Mouse (Mus musculus) embryonic facial prominence, embryonic 12.5 days (tissue): ENCODE results near the gene Tnfrsf25. TPM values are rescaled to one million over a fixed set of nuclear protein-coding genes. Genes with fewer than 3 reads are reported as not detected.

Experiments
- ATAC-seq: fragments of 200-750 bp; cut with Nextera tagmentation; 2 replicates; pipeline ENCODE4 v1.8.0; 2017; ENCODE audit not compliant: insufficient number of reproducible peaks, insufficient read depth, low FRiP score, low TSS enrichment
- H3K27ac ChIP-seq: fragments of 300-500 bp; sonication (generic); 2 replicates; pipeline ENCODE4 v1.5.1; 2016; ENCODE audit warnings: mild to moderate bottlenecking
- H3K27me3 ChIP-seq: fragments of 300-500 bp; sonication (generic); 2 replicates; pipeline ENCODE4 v1.6.1; 2016; ENCODE audit warnings: mild to moderate bottlenecking, moderate library complexity
- H3K36me3 ChIP-seq: fragments of 300-500 bp; sonication (generic); 2 replicates; pipeline ENCODE4 v1.6.1; 2016; ENCODE audit warnings: mild to moderate bottlenecking
- H3K4me1 ChIP-seq: fragments of 300-500 bp; sonication (generic); 2 replicates; pipeline ENCODE4 v1.6.1; 2016
- H3K4me2 ChIP-seq: fragments of 300-500 bp; sonication (generic); replicated peaks from 2 replicates; pipeline ENCODE4 v1.6.1; 2016; ENCODE audit warnings: mild to moderate bottlenecking, moderate library complexity
- H3K4me3 ChIP-seq: fragments of 300-500 bp; sonication (generic); 2 replicates; pipeline ENCODE4 v1.5.1; 2016; ENCODE audit warnings: mild to moderate bottlenecking
- H3K9ac ChIP-seq: fragments of 300-500 bp; sonication (generic); 2 replicates; pipeline ENCODE4 v1.6.1; 2016; ENCODE audit warnings: mild to moderate bottlenecking, moderate library complexity
- H3K9me3 ChIP-seq: fragments of 300-500 bp; sonication (generic); 2 replicates; pipeline ENCODE4 v1.6.1; 2016; ENCODE audit warnings: mild to moderate bottlenecking, moderate library complexity
- WGBS: fragments of 180-500 bp; shearing (Covaris S2); methylation state at CpG from one replicate; pipeline ENCODE4 v1.1.7; 2016; 5-methylcytosine and 5-hydroxymethylcytosine counted together
- polyA plus RNA-seq: library from polyadenylated mRNA; unstranded; fragments of >200 nt; fragmentation: Nextera tagmentation; extraction: Ambion mirVana; gene quantifications from 2 replicates; pipeline ENCODE4 v1.2.1, GENCODE M21; 2016

Gene Tnfrsf25
- polyA plus RNA-seq, 1 experiment from 2014 or later, result 1.1 TPM

- whole genome bisulfite sequencing, result 89% methylated on average over 3 of the region's 3 CpGs
- Histone ChIP-seq H3K27ac (no peak overlapping the region), H3K4me2 (no peak overlapping the region)
These were observed 36.5 kb upstream of the Tnfrsf25 start for GRCm38 (mm10) chr4:152079261-152079660.

GRCm38 (mm10) chr4:152079931-152080330, 35.8 kb upstream of the Tnfrsf25 start:
- H3K9me3 ChIP-seq, result no peaks in the 10 kb centered on the region
- H3K4me1 ChIP-seq, result peaks cover 5% of the 10 kb centered on the region
- H3K27me3 ChIP-seq, result peaks cover 2% of the 10 kb centered on the region; the same call in 1 of the 2 replicates
- H3K4me2 ChIP-seq, result no peak overlapping the region
- no peaks in the 10 kb centered on the region for H3K36me3 ChIP-seq
- WGBS, result 62% methylated on average over 7 of the region's 7 CpGs
- H3K27ac ChIP-seq, result no peak overlapping the region
- no peak overlapping the region for H3K4me3 ChIP-seq
- no peak for ATAC-seq
- H3K9ac ChIP-seq, result no peak overlapping the region

More at GRCm38 (mm10) chr4:152079261-152079660, 36.5 kb upstream of the Tnfrsf25 start:
- Histone ChIP-seq H3K4me1 (peaks cover 5% of the 10 kb centered on the region), H3K4me3 (no peak overlapping the region), H3K36me3 (no peaks in the 10 kb centered on the region), H3K9me3 (no peaks in the 10 kb centered on the region), H3K9ac (no peak overlapping the region), H3K27me3 (0 out of 2 replicates have a peak, but pooled peaks cover 2% of the 10 kb centered on the region)
- ATAC-seq, result no peak

GRCm38 (mm10) chr4:152083611-152084220, 32.0 kb upstream of the Tnfrsf25 start:
- Histone ChIP-seq H3K9ac (no peak overlapping the region), H3K27ac (no peak overlapping the region), H3K9me3 (no peaks in the 10 kb centered on the region), H3K36me3 (no peaks in the 10 kb centered on the region), H3K4me1 (peaks cover 17% of the 10 kb centered on the region), H3K4me2 (no peak overlapping the region), H3K27me3 (peaks cover 2% of the 10 kb centered on the region; the same call in 1 of the 2 replicates), H3K4me3 (no peak overlapping the region)
- 61% methylated on average over 7 of the region's 7 CpGs for WGBS
- ATAC-seq, result no peak

GRCm38 (mm10) chr4:152084616-152085015, 31.1 kb upstream of the Tnfrsf25 start:
- Histone ChIP-seq H3K4me1 (peaks cover 20% of the 10 kb centered on the region), H3K27ac (no peak overlapping the region), H3K9me3 (no peaks in the 10 kb centered on the region), H3K36me3 (no peaks in the 10 kb centered on the region), H3K9ac (no peak overlapping the region), H3K4me3 (no peak overlapping the region), H3K4me2 (no peak overlapping the region), H3K27me3 (peaks cover 2% of the 10 kb centered on the region; the same call in 1 of the 2 replicates)
- WGBS, result 87% methylated on average over 7 of the region's 7 CpGs
- ATAC-seq, result no peak

- peak overlapping the region; percentile 58 for H3K27ac ChIP-seq
- H3K36me3 ChIP-seq, result peaks cover 3% of the 10 kb centered on the region; the same call in 1 of the 2 replicates
- H3K9me3 ChIP-seq, result no peaks in the 10 kb centered on the region
- H3K4me2 ChIP-seq, result peak overlapping the region; percentile 76
- 1% methylated on average over 54 of the region's 92 CpGs for WGBS
- H3K27me3 ChIP-seq, result no peaks in the 10 kb centered on the region; the same call in 1 of the 2 replicates
- H3K4me1 ChIP-seq, result peaks cover 20% of the 10 kb centered on the region
- peak overlapping the region; percentile 76 for H3K4me3 ChIP-seq
- peak; percentile 47; the same call in 1 of the 2 replicates for ATAC-seq
- peak overlapping the region; percentile 77 for H3K9ac ChIP-seq
These were observed 29.1 kb upstream of the Tnfrsf25 start for GRCm38 (mm10) chr4:152086505-152087210.

- H3K4me2 ChIP-seq, result peak overlapping the region; percentile 76
- H3K9ac ChIP-seq, result peak overlapping the region; percentile 77
- H3K27ac ChIP-seq, result no peak overlapping the region; the same call in 1 of the 2 replicates
- H3K27me3 ChIP-seq, result no peaks in the 10 kb centered on the region; the same call in 1 of the 2 replicates
- peak overlapping the region; percentile 76 for H3K4me3 ChIP-seq
- peak; percentile 3; the same call in 1 of the 2 replicates for ATAC-seq
- peaks cover 20% of the 10 kb centered on the region for H3K4me1 ChIP-seq
- WGBS, result 3% methylated on average over 12 of the region's 12 CpGs
- H3K9me3 ChIP-seq, result no peaks in the 10 kb centered on the region
- peaks cover 3% of the 10 kb centered on the region; the same call in 1 of the 2 replicates for H3K36me3 ChIP-seq
These were observed 28.3 kb upstream of the Tnfrsf25 start for GRCm38 (mm10) chr4:152087211-152088081.

- Histone ChIP-seq H3K36me3 (peaks cover 3% of the 10 kb centered on the region; the same call in 1 of the 2 replicates), H3K9ac (peak overlapping the region; percentile 77; the same call in 1 of the 2 replicates), H3K4me2 (peak overlapping the region; percentile 76), H3K9me3 (no peaks in the 10 kb centered on the region), H3K27me3 (no peaks in the 10 kb centered on the region; the same call in 1 of the 2 replicates), H3K4me3 (peak overlapping the region; percentile 76; the same call in 1 of the 2 replicates), H3K4me1 (peaks cover 23% of the 10 kb centered on the region), H3K27ac (no peak overlapping the region)
- WGBS, result 51% methylated on average over 4 of the region's 4 CpGs
- ATAC-seq, result no peak
These were observed 27.6 kb upstream of the Tnfrsf25 start for GRCm38 (mm10) chr4:152088133-152088532.

- H3K36me3 ChIP-seq, result peaks cover 3% of the 10 kb centered on the region; the same call in 1 of the 2 replicates
- H3K4me3 ChIP-seq, result 0 out of 2 replicates have a peak overlapping the region, but pooled peaks have one; percentile 76
- ATAC-seq, result no peak
- no peak overlapping the region for H3K27ac ChIP-seq
- peak overlapping the region; percentile 76 for H3K4me2 ChIP-seq
- WGBS, result 57% methylated on average over 8 of the region's 8 CpGs
- H3K9ac ChIP-seq, result peak overlapping the region; percentile 77; the same call in 1 of the 2 replicates
- H3K9me3 ChIP-seq, result no peaks in the 10 kb centered on the region
- peaks cover 23% of the 10 kb centered on the region for H3K4me1 ChIP-seq
- H3K27me3 ChIP-seq, result no peaks in the 10 kb centered on the region; the same call in 1 of the 2 replicates
These were observed 27.1 kb upstream of the Tnfrsf25 start for GRCm38 (mm10) chr4:152088556-152089120.

- H3K4me3 ChIP-seq, result no peak overlapping the region
- H3K27ac ChIP-seq, result no peak overlapping the region
- WGBS, result 75% methylated on average over 9 of the region's 9 CpGs
- no peak overlapping the region for H3K4me2 ChIP-seq
- H3K36me3 ChIP-seq, result peaks cover 3% of the 10 kb centered on the region; the same call in 1 of the 2 replicates
- no peak for ATAC-seq
- no peak overlapping the region for H3K9ac ChIP-seq
- peaks cover 23% of the 10 kb centered on the region for H3K4me1 ChIP-seq
- no peaks in the 10 kb centered on the region for H3K9me3 ChIP-seq
- H3K27me3 ChIP-seq, result no peaks in the 10 kb centered on the region
These were observed 25.5 kb upstream of the Tnfrsf25 start for GRCm38 (mm10) chr4:152090191-152090590.

- Histone ChIP-seq H3K27ac (peak overlapping the region; percentile 18; the same call in 1 of the 2 replicates), H3K36me3 (peaks cover 3% of the 10 kb centered on the region; the same call in 1 of the 2 replicates), H3K9ac (0 out of 2 replicates have a peak overlapping the region, but pooled peaks have one; percentile 24), H3K4me2 (no peak overlapping the region), H3K4me1 (peaks cover 34% of the 10 kb centered on the region), H3K9me3 (no peaks in the 10 kb centered on the region), H3K27me3 (no peaks in the 10 kb centered on the region), H3K4me3 (no peak overlapping the region)
- no peak for ATAC-seq
- 63% methylated on average over 8 of the region's 8 CpGs for WGBS
These were observed 22.9 kb upstream of the Tnfrsf25 start for GRCm38 (mm10) chr4:152092751-152093293.
